33 mouse cellular contexts compared by ENCODE assay signal in the genomic region with DNA sequence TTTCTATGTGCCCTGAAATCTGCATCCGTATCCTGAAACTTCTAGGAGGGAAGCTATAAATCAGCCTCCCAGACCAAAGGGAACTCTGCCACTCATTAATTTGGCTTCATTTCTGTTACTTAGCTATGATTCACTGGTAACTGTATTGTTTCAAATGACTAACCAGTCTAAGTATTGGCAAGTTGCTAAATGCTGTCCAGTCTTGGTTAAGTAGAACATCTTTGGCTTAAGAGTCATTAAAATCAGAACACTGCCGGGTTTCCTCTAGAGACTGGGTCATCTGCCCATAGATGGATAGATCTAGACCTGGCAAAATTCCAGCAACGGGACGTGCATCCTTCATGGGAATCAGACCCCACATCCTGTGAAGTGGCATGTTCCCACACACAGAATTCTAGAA.
DNase-seq lines count a peak whose midpoint lies in the region; ATAC-seq and TF ChIP-seq lines count a peak whose summit lies in the region.
"Had no signal": no experiment of that assay in that cellular context is flagged by ENCODE, and none has a peak within 500 bp of the region (broad histone marks: within the 10 kb centered on the region; RNA-seq: fewer than 3 reads in every experiment).

No protein-coding gene starts in this region.

- WGBS in kidney, postnatal 0 days: 41% methylated on average over 4 of the region's 4 CpGs
- WGBS in forebrain, embryonic 11.5 days: 92% methylated on average over 4 of the region's 4 CpGs

- H3K4me3 ChIP-seq in kidney, postnatal 0 days (replicated peaks; ENCODE audit: low read depth, low read length): no peak overlapping the region
- no peak overlapping the region for H3K4me3 ChIP-seq in forebrain, embryonic 11.5 days (ENCODE audit: low read depth, low read length)
- H3K4me3 ChIP-seq: forebrain, embryonic 10.5 days; gastrocnemius, adult 2 months; hindbrain, embryonic 12.5 days; limb, embryonic 10.5 days; limb, embryonic 15.5 days; liver, embryonic 13.5 days; lung, embryonic 15.5 days; megakaryocyte, embryonic 14.5 days; midbrain, embryonic 12.5 days; myocyte; neural tube, embryonic 13.5 days; stomach, embryonic 15.5 days had no signal

- TF ChIP-seq CTCF in kidney, postnatal 0 days (IDR thresholded peaks at IDR 0.05; ENCODE audit: low read depth): no peak

- H3K4me1 ChIP-seq in kidney, postnatal 0 days (replicated peaks; ENCODE audit: insufficient read depth, low read length): no peaks in the 10 kb centered on the region
- no peaks in the 10 kb centered on the region for H3K4me1 ChIP-seq in forebrain, embryonic 11.5 days (replicated peaks; ENCODE audit: control insufficient read depth, insufficient read depth, low read length)
- H3K4me1 ChIP-seq: forebrain, embryonic 10.5 days; hindbrain, embryonic 12.5 days; liver, embryonic 13.5 days; lung, embryonic 15.5 days; megakaryocyte, embryonic 14.5 days; neural tube, embryonic 13.5 days; stomach, embryonic 15.5 days had no signal

- H3K4me2 ChIP-seq in kidney, postnatal 0 days (ENCODE audit: low read length): no peak overlapping the region
- H3K4me2 ChIP-seq in forebrain, embryonic 11.5 days (ENCODE audit: low read depth, low read length, severe bottlenecking): no peak overlapping the region
- H3K4me2 ChIP-seq: heart, embryonic 11.5 days; hindbrain, embryonic 12.5 days; limb, embryonic 15.5 days; liver, embryonic 13.5 days; lung, embryonic 15.5 days; midbrain, embryonic 12.5 days; neural tube, embryonic 13.5 days; stomach, embryonic 15.5 days had no signal

- no peaks in the 10 kb centered on the region for H3K9me3 ChIP-seq in kidney, postnatal 0 days (replicated peaks; ENCODE audit: low read length)
- H3K9me3 ChIP-seq in forebrain, embryonic 11.5 days (ENCODE audit: control insufficient read depth, low read length): no peaks in the 10 kb centered on the region
- H3K9me3 ChIP-seq: forebrain, embryonic 10.5 days; limb, embryonic 10.5 days; limb, embryonic 15.5 days; liver, embryonic 13.5 days; lung, embryonic 15.5 days; stomach, embryonic 15.5 days had no signal

- no peaks in the 10 kb centered on the region for H3K27me3 ChIP-seq in kidney, postnatal 0 days (ENCODE audit: insufficient read depth, low read length)
- H3K27me3 ChIP-seq in forebrain, embryonic 11.5 days (ENCODE audit: control insufficient read depth, insufficient read depth, low read length): no peaks in the 10 kb centered on the region
- H3K27me3 ChIP-seq: hindbrain, embryonic 12.5 days; limb, embryonic 15.5 days; liver, embryonic 13.5 days; lung, embryonic 15.5 days; megakaryocyte, embryonic 14.5 days; midbrain, embryonic 12.5 days; neural tube, embryonic 13.5 days; stomach, embryonic 15.5 days had no signal

- ATAC-seq in kidney, postnatal 0 days (replicated peaks; ENCODE audit: low FRiP score, low read depth): no peak
- ATAC-seq in forebrain, embryonic 11.5 days (replicated peaks; ENCODE audit: low FRiP score): no peak
- ATAC-seq: CD4-positive, CD25-positive, alpha-beta regulatory T cell, adult 4 months; forebrain, embryonic 16.5 days; intestine, postnatal 0 days had no signal

- H3K36me3 ChIP-seq in kidney, postnatal 0 days (ENCODE audit: insufficient read depth, low read length): no peaks in the 10 kb centered on the region
- H3K36me3 ChIP-seq in forebrain, embryonic 11.5 days (ENCODE audit: control insufficient read depth, insufficient read depth, low read length): no peaks in the 10 kb centered on the region
- H3K36me3 ChIP-seq: forebrain, embryonic 10.5 days; hindbrain, embryonic 12.5 days; limb, embryonic 10.5 days; limb, embryonic 15.5 days; liver, embryonic 13.5 days; lung, embryonic 15.5 days; midbrain, embryonic 12.5 days; neural tube, embryonic 13.5 days; stomach, embryonic 15.5 days had no signal

- DNase-seq in kidney, postnatal 0 days (ENCODE audit: low spot score): peak; percentile 33
- DNase-seq in kidney, postnatal 14 days: no peak
- peak; percentile 35 for DNase-seq in lung, postnatal 10 days
- DNase-seq in lung, postnatal 14 days: no peak
- DNase-seq in adipocyte (ENCODE audit: low spot score): peak; percentile 2
- no peak for DNase-seq in thymus, postnatal 36 days
- DNase-seq in forebrain, embryonic 11.5 days (ENCODE audit: low spot score): no peak
- DNase-seq: adrenal gland, postnatal 14 days; cerebellum, adult 11 months; cerebellum, adult 9-10 months; cerebellum, postnatal 36 days; gastrocnemius, adult 2 months; gastrocnemius, postnatal 36 days; heart, adult 18-20 months; heart, postnatal 36 days; kidney, adult 9 months; layer of hippocampus, adult 9-11 months; liver, embryonic 13.5 days; right cerebral cortex, postnatal 14 days had no signal

- no peak overlapping the region for H3K27ac ChIP-seq in kidney, postnatal 0 days
- H3K27ac ChIP-seq in forebrain, embryonic 11.5 days (ENCODE audit: low read depth, low read length): no peak overlapping the region
- H3K27ac ChIP-seq: forebrain, embryonic 10.5 days; gastrocnemius, adult 2 months; hindbrain, embryonic 12.5 days; limb, embryonic 10.5 days; limb, embryonic 15.5 days; liver, embryonic 13.5 days; lung, embryonic 15.5 days; midbrain, embryonic 12.5 days; neural tube, embryonic 13.5 days; stomach, embryonic 15.5 days had no signal

- no peak overlapping the region for H3K9ac ChIP-seq in kidney, postnatal 0 days (ENCODE audit: low read depth, low read length)
- H3K9ac ChIP-seq in forebrain, embryonic 11.5 days (ENCODE audit: low read length): no peak overlapping the region
- H3K9ac ChIP-seq: hindbrain, embryonic 12.5 days; limb, embryonic 15.5 days; liver, embryonic 13.5 days; lung, embryonic 15.5 days; midbrain, embryonic 12.5 days; neural tube, embryonic 13.5 days; stomach, embryonic 15.5 days had no signal

Comparison
In these comparisons a context has a peak if more than half of its experiments do, and no peak if none do; other contexts are left out.
1. DNase-seq: peak in kidney, postnatal 0 days (single experiment), lung, postnatal 10 days (single experiment) and adipocyte (single experiment); none in kidney, postnatal 14 days (single experiment), lung, postnatal 14 days (single experiment), thymus, postnatal 36 days (0 of 2) and forebrain, embryonic 11.5 days (single experiment).